Mouse (Mus musculus) ES-Bruce4 (cell line): ENCODE measurements around the gene Atp6v1g3.
A peak's percentile ranks its signal among the peaks of the same experiment; 100 is the strongest.

Experiments
- CTCF ChIP-seq: IDR thresholded peaks from one replicate; pipeline ENCODE4 v1.8.1; 2011; ENCODE audit warnings: low read depth, low read length
- POLR2A ChIP-seq: IDR thresholded peaks from one replicate; pipeline ENCODE4 v1.8.1; 2011; ENCODE audit warnings: low read length; ENCODE audit not compliant: insufficient read depth

DNA sequence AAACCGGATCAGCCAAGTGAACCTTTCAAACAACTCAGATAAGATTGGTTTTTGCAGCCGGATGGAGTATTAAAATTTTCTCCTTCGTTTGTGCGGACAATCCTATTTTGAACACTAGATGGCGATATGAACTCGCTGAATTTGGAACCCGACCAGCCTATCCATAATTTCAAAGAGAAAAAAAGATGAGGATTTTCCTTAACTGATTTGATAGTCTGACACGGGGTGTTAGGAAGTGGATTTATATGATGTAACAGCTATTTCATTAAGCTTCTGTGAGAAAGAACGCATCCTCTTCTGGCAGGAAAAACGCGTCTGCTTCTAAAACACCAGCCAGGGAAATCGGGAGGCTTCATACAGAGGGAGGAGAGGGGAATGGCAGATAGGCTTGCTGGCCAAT, 54.8 kb downstream of the Atp6v1g3 start:
- TF ChIP-seq CTCF (peak; percentile 5), POLR2A (no peak)
